Mouse (Mus musculus) olfactory bulb, adult 2 months (tissue): Measurements from ENCODE around the gene Rnf31.

Source experiments
- CTCF ChIP-seq: fragments of 200-500 bp; IDR thresholded peaks from 2 replicates; pipeline ENCODE4 v1.5.1; 2012; ENCODE audit warnings: low read depth, mild to moderate bottlenecking, low read length, moderate library complexity; ENCODE audit not compliant: insufficient read depth
- POLR2A ChIP-seq: fragments of 200-500 bp; IDR thresholded peaks from 2 replicates; pipeline ENCODE4 v1.6.1; 2012; ENCODE audit warnings: mild to moderate bottlenecking, low read depth, low read length, moderate library complexity; ENCODE audit not compliant: insufficient read depth

- no peak for TF ChIP-seq POLR2A
- no peak for TF ChIP-seq CTCF
Measured at GRCm38 (mm10) chr14:55575302-55575701, 16.2 kb upstream of the Rnf31 start, which contains the start of gene Fitm1.
